Mouse (Mus musculus) common myeloid progenitor, adult 5-6 weeks (primary cell): ENCODE measurements around the gene Adgrl3. TPM values are rescaled to one million over a fixed set of nuclear protein-coding genes. Genes with fewer than 3 reads are reported as not detected.
"Not testable (repeated sequence)": the region's sequence is repeated elsewhere in the genome, so short reads cannot be mapped to it uniquely, and the experiment has no call there.

Experiments used
- ATAC-seq: replicated peaks from 2 replicates; pipeline ENCODE4 v1.8.0; 2016; ENCODE audit warnings: low read depth, mild to moderate bottlenecking, moderate TSS enrichment, inconsistent platforms; ENCODE audit not compliant: poor library complexity, severe bottlenecking
- total RNA-seq: library from RNA; stranded (forward); fragments of 200-1000, 187-1606 nt; gene quantifications from 2 replicates; pipeline ENCODE4 v1.2.3, GENCODE M21; 2017

The Adgrl3 gene
- total RNA-seq, 1 experiment from 2014 or later, result not detected

DNA sequence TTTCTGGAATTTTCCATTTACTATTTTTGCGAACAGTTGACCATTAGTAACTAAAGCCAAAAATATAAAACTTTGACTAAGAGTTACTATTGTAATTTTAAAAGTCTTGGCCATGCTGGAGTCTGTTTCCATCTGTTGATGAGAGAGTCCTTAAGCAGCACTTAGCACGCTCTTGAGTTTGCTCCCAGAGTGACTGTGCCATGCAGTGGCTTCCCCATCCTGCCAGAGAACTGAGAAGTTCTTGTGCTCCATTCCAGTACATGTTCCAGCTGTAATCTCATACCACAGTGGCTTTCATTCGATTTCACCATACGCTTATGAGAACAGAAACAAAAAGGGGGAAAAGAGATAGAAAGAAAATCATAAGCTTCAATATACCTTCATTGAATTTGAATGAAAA, 502.8 kb downstream of the Adgrl3 start:
- ATAC-seq, result no peak

DNA sequence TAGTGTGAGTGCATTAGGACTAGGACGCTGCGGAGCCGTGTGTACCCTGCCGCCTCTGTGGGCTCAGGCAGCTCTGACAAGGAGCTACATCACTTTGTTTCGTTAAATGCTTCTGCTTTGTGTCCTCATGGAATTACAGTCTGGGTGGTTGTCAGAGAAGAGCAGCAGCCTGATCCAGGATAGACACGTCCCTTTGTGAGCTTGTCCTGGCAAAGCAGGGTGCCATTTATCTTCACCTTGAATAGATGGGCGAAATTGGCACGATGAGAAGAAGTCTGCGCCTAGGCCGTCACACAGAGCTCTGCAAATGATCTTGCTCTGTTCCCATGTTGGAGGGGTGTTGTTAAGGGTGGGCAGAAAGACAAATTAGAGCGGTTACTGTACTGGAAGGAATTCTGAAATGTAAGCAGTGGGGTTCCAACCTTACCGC, 504.6 kb downstream of the Adgrl3 start:
- no peak for ATAC-seq

DNA sequence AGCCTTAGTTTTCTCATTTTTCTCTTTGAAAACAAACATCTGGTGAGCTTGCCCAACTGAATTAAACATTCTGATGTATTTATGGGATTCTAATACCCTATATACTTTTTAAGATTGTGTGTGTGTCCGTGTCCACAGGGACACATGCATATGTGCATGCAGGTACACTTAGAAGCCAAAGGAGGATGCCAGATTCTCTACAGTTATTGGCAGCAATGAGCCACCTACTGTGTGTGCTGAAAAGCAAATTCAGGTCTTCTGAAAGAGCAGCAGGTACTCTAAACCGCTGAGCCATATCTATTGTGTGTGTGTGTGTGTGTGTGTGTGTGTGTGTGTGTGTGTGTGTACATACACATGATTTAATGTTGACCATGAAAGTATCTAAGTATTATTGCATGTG, 505.4 kb downstream of the Adgrl3 start:
- no peak for ATAC-seq

DNA sequence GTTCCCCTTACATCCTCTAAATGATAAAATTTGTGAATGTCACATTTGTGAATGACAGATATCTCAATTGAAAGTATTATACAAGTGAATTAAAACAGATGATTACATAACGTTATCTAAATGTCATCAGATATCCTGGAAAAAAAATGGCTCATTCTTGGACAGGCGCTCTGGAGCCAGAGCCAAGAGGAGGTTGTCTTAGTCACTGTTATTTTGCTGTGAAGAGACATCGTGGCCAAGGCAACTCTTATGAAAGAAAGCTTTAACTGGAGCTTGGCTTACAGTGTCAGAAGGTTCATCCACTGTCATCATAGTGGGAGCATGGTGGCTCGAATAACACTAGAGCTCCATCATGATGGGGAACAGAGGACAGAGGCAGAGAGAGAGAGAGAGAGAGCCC, 511.7 kb downstream of the Adgrl3 start:
- no peak for ATAC-seq

DNA sequence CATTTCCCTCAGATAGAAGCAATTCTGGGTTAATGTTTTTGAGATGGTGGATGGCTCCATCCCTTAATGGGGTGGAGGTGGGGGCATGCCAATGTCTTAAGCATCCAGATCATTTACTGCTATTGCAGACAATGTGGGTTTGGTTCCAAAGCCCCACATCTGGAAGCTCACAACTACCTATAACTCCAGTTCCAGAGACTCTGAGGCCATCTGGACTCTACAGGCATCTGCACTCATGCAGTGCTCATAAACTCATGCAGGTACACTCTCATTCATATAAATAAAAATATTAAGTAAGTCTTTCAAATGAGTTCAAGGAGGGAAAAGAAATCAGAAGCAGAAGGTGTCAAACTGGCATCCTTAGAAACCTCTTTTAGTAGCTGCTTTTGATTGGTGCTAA, 530.3 kb downstream of the Adgrl3 start:
- ATAC-seq, result no peak

DNA sequence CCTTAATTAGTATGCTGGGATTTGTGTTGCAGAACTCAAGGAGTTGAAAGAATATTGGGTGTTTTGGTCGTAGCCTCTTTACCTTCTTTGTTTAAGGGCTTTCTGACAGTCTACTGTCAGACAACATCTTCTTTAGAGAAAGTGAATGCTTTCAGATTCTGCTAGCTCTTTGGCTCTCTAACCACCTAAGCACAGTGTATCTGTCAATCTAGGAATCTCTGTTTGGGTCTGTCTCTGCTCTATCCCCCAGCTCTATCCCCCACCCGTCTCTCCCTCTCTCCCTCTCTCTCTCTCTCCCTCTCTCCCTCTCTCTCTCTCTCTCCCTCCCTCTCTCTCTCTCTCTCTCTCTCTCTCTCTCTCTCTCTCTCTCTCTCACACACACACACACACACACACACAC, 535.2 kb downstream of the Adgrl3 start:
- not testable (repeated sequence) for ATAC-seq

DNA sequence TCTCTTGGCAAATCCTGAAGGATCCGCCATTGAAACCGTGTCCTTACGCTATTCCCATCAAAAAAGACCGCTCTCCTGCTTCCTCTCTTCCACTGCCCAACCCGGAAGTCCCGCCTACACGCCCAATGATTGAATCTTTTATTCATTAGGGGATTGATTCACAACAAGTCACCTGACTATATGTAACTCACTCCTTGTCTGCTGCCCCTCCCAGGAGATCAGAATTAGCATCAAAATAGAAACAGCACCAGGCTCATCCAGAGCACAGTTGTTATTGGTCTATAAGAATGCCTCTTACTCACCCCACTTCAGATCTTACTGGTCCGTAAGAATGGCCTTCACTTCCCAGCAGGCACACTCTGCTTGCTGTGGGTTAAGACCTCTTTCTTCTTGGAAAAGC, 536.1 kb downstream of the Adgrl3 start:
- no peak for ATAC-seq

DNA sequence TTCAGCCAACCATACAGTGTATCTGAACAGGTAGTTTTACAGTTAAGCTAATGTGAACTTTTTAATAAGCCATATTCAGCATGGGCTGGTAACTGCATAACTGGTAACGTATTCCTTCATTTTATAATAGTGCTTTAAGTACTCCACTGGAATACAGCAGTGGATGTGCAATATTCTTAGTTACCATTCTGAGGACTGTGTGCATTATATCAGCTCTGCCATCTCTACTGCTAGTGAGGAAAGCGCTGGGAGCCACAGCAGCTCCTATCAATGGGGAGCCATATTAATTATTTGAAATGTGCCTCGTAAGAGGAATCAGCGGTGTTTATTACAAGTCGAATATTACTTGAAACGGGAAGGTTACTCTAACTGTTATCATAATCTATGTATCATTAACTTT, 539.0 kb downstream of the Adgrl3 start:
- ATAC-seq, result no peak

DNA sequence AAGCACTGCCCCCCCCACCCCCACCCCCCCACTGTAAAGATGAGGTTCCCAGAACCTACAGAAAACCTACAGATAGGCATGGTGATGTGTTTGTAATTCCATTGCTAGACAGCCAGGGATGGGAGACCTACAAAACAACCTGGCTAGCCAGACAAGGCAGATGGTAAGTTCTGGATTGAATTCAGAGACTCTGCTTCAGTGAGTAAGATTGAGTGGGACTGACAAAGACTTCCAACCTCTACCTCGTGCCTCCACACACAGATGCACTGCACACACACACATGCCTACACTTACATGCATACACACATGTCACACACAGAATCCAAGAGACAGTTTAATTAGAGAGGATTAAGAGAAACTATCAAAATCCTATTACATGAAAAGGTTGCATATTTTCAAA, 544.4 kb downstream of the Adgrl3 start:
- no peak for ATAC-seq

DNA sequence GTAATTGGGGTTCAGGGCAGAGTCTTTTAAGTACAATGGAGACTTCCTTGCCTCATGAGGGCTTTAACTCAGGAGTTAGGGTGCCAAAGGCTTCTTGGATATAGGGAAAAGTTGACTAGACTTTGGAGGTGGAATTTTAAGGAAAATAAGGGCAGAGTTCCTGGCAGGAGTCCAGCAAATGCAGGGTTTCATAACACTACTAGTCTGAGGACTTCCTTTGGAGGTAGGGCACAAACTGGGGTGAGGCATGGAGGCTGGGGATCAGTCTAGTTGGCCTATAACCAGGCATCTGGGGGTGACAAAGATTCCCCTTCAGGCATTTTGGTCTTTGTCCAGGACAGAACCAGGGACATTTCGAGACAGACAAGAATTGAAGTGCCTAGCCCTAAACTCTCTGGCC, 546.6 kb downstream of the Adgrl3 start:
- ATAC-seq, result no peak

DNA sequence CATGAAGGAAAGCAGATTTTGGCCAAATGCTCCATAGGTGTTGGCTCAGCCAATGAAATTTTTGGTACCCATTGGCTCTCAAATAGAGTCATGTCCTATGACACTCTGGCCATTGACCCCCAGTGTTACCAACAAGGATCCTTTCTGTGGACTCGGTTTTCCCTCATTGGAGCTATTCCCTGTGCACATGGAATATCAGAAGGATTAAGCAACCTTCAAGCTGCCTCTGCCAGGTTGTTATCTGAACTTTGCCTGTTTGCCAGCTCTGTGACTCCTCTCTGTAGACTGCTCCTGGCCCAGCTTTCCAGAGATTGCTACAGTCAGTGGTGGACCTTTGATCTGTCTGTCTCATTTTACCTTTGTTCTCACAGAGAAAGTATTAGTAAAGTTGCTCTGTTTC, 548.8 kb downstream of the Adgrl3 start:
- no peak for ATAC-seq

DNA sequence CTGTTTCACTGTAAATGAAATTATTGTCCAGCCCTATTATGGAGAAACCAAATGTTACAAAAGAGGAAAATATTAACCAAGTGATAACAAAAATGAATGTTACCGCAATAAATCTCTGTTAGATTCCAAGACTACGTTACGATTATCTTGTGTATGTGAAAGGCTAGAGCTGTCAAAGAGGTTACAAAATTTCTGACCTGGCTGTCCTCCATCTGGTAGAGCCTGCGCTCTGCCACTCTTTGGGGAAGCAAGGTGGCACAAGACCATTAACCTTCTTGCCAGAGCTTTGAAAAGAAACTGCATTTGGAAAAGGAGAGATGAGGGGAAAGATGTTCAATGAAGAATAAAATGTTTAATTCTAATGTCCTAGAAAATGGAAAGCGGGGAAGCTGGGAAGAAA, 562.9 kb downstream of the Adgrl3 start:
- ATAC-seq, result no peak

DNA sequence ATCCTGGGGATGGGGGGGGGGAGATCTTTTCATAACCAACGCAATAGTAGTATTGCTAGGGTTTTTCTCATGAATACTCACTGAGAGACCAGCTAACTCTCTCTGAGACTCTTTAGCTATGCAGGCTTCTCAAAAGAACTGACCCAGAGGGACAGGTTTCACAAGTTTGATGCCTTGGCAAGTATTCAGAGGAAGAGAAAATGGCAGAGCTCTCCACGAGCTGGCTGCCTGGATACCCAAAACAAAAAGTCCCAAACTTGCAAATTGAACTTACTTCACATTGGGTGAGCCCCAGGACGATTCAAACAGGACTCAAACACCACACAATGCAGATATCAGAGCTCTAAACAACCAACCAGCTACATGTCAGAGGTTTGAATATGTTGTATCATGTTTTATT, 563.5 kb downstream of the Adgrl3 start:
- ATAC-seq, result no peak

DNA sequence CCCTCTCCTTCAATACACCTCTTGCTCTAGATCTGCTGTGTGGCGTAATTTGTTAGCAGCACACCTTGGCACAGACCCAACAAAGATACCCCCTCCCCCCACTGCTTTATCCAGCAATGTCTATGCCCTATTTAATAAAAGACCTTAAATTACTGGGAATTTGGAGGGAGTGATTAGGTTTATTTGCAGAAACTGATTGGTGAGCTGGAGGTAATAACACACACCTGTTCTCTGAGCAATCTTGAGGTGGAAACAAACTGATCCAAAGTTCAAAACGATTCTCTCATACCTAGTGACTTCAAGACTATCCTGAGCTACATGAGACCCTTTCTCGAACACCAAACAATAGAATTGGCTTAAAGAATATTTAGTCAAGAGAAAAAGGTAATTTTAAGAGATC, 565.0 kb downstream of the Adgrl3 start:
- ATAC-seq, result no peak

DNA sequence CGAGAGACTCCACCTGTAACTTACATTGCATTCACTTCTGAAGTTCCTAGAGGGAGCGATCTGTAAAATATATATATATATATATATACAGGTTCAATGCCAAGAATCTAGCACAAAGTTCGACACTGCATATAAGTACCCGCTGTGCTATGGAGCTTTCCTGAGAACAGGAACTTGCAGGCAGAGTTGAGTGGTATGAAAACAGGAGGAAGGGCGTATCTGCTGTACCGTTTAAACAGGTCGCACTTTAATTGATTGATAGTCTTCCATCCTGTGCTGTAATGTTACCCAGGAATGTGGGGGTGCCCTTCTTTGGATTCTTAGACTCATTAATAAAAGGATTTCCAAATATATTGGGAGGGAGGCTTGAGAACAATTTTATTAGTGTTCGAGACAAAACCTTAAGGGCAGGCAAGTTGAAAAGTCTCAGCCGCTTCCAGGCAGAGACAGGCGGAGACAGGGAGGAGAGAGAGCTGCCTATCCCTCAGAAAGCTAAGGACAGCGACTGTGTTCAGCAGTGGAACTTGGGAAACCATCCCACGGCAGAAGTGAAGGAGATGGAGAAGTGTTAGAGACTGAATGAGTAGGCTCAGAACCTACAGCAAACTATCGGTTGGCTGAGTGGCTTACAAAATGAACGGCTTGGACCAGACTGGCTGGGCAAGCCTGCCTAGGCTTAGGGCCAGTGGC, 570.2 kb downstream of the Adgrl3 start:
- ATAC-seq, result no peak

DNA sequence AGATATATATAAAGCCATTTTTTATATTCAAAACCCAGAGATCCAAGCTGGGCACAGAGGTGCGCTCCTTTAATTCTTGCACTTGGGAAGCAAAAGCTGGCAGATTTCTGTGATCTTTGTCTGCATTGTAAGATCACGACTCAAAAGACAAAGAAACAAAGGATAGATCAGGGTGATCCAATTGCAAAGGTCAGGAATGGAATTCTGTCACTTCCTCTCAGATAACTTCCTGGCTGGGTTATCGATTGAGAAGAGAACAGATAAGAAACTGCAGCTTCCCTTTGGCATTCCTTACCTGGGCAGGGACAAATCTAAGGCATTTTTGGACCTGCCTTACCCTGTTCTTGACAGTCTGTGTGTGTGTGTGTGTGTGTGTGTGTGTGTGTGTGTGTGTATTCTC, 571.5 kb downstream of the Adgrl3 start:
- ATAC-seq, result no peak

DNA sequence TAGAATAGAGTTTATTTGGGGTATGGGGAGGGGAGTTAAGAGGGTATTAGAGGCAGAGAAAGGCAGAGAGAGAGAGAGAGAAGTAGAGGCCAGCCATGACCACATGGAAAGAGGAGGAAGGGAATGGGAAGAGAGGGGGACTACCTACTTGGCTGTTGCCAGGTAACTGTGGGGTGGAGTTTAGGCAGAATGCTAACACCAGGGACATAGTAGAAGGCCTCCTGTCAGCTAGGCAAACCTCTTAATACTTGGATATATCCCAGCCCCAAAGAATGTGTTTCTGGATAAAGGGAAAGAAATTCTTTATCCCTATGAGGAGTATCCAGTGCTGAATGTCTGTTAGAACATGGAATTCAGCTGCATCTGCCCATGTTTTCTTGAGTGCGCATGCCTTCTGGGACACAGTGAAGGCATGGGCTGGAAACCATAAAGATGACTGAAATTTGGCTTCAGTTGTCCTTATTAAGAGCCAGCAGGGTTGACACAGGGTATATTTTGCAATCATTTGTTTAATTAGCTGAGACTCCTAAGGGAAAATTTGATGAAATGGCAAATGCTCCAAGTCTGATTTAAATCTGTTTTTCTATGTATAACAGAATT, 573.6 kb downstream of the Adgrl3 start:
- no peak for ATAC-seq

DNA sequence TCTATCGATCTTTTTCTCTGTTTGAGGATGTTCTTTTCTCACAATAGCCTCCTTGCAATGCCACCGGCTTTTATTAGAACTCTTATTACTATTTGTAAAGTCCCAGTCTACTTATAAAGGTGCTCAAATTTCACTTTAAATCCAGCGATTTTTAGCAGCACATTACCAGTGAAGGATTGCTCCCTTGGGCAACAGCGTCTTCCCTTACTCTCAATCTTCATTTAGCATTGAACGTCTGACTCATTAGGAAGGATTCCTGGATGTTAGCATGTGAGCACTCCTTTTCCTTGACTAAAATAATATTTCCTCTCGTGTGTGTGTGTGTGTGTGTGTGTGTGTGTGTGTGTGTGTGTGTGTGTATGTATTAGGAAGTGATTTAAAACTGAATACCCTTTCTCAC, 578.1 kb downstream of the Adgrl3 start:
- ATAC-seq, result no peak

DNA sequence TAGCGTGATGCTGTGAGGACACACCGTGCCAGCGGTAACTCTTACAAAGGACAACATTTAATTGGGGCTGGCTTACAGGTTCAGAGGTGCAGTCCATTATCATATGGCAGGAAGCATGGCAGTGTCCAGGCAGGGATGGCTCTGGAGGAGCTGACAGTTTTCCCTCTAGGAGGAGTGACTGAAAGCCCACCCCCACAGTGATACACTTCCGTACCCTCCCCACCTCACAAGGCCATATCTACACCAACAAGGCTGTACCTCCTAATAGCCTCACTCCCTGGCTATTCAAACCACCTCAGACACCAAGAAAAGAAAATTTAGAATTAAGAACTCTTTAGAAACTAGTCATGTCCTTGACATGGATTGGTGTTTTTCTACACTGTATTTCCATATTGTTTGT, 583.0 kb downstream of the Adgrl3 start:
- no peak for ATAC-seq

DNA sequence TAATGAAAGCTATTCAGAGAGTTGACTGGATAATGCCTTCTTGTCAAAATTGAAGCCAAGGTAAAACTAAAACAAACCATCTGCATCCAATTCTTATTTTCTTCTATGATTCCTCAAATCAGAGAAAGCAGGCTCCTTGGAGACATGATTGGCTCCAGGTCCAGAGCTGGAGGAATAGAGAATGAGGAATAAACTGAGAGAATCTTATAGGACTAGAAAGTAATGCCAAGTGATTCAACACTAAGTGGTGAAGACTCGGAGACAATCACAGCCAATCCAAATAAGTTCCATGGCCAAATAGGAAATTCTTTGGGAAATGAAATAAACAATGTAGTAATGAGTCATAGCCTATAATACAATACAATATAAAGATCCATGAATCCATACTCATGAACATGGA, 585.7 kb downstream of the Adgrl3 start:
- ATAC-seq, result no peak

DNA sequence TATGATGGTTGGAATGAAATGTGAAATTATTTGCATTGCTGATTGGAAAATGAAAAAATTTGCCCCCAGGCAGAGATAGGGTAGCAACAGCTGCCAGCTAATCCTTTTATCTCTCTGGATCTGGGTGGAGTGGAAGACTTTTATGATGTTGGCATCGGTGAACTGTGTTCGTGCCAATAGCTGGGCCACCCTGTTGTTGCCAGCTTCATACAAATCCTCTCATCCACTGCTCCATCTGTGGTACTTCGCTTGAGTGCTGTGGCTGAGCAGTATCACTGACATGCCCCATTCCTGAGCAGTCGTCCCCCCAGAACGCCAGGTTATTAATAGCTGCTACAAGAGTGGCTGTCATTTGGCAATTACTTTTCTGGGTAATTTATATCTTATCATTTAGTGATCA, 590.3 kb downstream of the Adgrl3 start:
- ATAC-seq, result no peak

DNA sequence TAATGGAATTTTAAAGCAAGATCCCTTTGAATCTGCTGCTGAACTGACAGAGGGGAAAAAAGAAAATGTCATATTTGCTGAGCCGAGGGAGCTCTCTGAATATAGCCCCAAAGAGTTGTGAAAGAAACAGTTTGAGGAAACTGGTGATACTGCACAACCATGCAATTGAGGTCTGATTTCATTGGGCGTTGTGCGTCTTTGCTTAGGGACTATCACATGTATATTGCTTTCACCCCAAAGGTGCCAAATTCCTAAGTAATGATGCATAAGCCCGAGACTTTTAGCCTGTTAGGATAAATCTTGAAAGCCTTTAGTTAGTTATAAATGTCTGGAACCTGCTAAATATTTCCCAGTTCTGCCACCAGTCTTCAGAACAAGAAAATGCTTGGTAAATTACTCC, 594.7 kb downstream of the Adgrl3 start:
- ATAC-seq, result no peak
